Mouse (Mus musculus): ENCODE measurements around the gene Zc3h12a. TPM values are rescaled to one million over a fixed set of nuclear protein-coding genes. Genes with fewer than 3 reads are reported as not detected.

The Zc3h12a gene
- polyA plus RNA-seq, 1 experiment, result 0.19 TPM

DNA sequence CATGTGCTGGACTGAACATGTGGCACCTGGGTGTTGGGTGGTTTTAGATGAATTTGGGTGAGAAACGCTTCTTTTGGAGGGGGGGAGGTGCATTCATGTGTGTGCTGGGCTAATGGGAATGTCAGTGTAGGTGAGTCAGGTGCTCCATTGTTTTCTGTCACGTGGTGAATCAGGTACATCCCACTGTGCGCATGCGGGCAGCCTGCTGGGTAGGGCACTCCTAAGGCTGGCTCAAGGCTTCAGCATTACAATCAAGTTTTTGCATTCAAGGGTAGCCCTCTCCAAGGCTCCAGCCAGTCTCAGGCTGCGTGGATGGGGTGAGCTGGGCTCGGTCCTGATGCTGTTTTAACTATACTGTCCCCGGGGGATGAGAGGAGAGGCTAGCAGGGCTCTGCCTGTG lies 35.1 kb upstream of the Zc3h12a start:
- Histone ChIP-seq H3K27me3 (ENCODE audit: control insufficient read depth) (no peaks in the 10 kb centered on the region), H3K36me3 (ENCODE audit: control insufficient read depth) (no peaks in the 10 kb centered on the region), H3K4me1 (ENCODE audit: control insufficient read depth) (no peaks in the 10 kb centered on the region), H3K9me3 (ENCODE audit: control insufficient read depth, low read length) (no peaks in the 10 kb centered on the region), H3K4me3 (replicated peaks) (no peak overlapping the region)
- TF ChIP-seq GATA1 (IDR thresholded peaks at IDR 0.05; ENCODE audit: low read length), result no peak
- no peak for TF ChIP-seq TAL1 (IDR thresholded peaks at IDR 0.05; ENCODE audit: low read length)

GRCm38 (mm10) chr4:125161392-125161791 lies 33.8 kb upstream of the Zc3h12a start:
- no peaks in the 10 kb centered on the region for H3K27me3 ChIP-seq (ENCODE audit: control insufficient read depth)
- H3K9me3 ChIP-seq (ENCODE audit: control insufficient read depth, low read length), result no peaks in the 10 kb centered on the region

DNA sequence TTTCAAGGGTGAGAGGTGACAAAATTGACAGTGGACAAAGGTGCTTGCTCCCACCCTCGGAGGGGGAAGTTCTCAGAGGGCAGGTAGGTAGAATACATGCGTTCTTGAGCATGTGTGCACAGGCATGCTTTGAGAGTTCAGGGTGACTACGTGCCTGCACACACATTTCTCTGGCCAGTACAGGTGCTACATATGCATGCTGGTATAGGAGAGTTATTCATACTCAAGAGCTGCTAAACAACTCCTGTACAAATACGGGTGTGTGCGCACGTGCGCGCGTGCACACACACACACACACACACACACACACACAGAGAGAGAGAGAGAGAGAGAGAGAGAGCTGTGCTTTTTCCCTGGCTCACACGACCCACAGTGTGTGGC lies 33.3 kb upstream of the Zc3h12a start:
- Histone ChIP-seq H3K4me1 (ENCODE audit: control insufficient read depth) (no peaks in the 10 kb centered on the region), H3K9me3 (ENCODE audit: control insufficient read depth, low read length) (no peaks in the 10 kb centered on the region), H3K36me3 (ENCODE audit: control insufficient read depth) (no peaks in the 10 kb centered on the region), H3K4me3 (replicated peaks) (no peak overlapping the region), H3K27me3 (ENCODE audit: control insufficient read depth) (no peaks in the 10 kb centered on the region)
- TF ChIP-seq TAL1 (IDR thresholded peaks at IDR 0.05; ENCODE audit: low read length), result no peak
- no peak for TF ChIP-seq GATA1 (IDR thresholded peaks at IDR 0.05; ENCODE audit: low read length)

More at GRCm38 (mm10) chr4:125161392-125161791, 33.8 kb upstream of the Zc3h12a start:
- Histone ChIP-seq H3K4me3 (replicated peaks) (no peak overlapping the region), H3K4me1 (ENCODE audit: control insufficient read depth) (no peaks in the 10 kb centered on the region), H3K36me3 (ENCODE audit: control insufficient read depth) (no peaks in the 10 kb centered on the region)
- no peak for TF ChIP-seq GATA1 (IDR thresholded peaks at IDR 0.05; ENCODE audit: low read length)
- TF ChIP-seq TAL1 (IDR thresholded peaks at IDR 0.05; ENCODE audit: low read length), result no peak

DNA sequence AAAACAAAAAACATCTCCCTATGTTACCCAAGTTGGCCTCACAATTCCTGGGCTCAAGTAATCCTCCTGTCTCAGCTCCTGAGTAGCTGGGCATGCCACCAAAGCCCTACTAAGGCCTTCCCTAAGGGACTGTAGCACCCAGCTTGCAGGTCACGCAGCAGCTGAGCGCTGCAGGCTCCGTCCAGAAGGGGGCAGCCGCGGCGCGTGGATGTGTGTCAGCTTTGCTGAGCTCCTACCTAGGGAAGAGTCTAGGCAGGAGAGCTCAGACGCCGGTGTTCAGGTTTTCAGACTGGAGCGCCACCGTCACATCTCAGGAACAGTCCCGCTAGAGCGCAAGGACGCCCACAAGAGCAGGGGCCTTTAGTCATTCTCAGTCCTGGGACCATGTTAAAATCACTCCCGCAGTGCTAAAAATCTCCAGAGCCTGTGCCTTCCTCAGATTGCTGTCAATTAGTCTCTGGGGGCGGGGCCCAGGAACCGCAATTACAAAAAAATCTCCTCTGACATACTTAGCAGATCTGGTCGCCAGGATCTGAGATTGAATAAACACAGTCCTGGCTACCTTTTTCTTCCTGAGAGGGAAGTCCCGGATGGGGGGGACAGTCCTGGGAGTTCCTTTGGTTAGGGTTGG lies 32.8 kb upstream of the Zc3h12a start:
- no peaks in the 10 kb centered on the region for H3K27me3 ChIP-seq (ENCODE audit: control insufficient read depth)
- H3K4me3 ChIP-seq (replicated peaks), result no peak overlapping the region
- H3K9me3 ChIP-seq (ENCODE audit: control insufficient read depth, low read length), result no peaks in the 10 kb centered on the region
- no peak for TF ChIP-seq TAL1 (IDR thresholded peaks at IDR 0.05; ENCODE audit: low read length)
- no peak for TF ChIP-seq GATA1 (IDR thresholded peaks at IDR 0.05; ENCODE audit: low read length)
- H3K4me1 ChIP-seq (ENCODE audit: control insufficient read depth), result no peaks in the 10 kb centered on the region
- no peaks in the 10 kb centered on the region for H3K36me3 ChIP-seq (ENCODE audit: control insufficient read depth)

DNA sequence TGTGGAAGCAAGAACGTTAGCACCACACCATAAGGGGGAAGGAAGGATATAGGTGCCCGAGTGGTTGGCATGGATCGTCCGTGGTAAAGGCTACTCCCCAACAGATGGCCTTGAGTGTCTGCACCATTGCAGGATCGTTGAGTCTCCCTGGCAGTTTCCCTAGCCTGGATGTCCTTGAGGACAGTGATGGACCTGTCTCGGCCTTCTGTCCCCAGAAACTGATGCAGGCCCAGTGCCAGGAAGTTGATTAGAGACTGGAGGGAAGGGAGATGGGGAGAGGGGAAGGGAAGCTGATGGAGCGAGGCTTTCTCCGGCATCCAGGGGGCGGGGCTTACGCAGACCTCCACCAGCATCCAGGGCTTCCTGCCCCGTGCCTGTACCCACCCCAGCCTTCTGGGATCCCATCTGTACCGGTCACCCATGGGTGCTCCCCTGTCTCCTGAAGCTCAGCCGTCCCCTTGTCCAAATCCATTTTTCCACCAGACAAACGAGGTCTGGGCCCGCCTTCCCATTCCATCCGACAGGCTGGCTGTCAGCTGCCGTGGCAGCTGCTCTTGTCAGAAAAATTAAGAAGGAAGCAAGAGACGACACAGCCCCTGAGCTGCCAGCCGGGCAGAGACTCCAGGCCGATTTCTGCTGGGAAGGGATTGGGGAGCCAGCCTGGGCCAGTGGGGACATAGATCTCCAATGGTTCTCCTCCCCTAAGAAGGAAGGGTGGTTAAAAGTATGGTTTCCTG lies 31.1 kb upstream of the Zc3h12a start:
- Histone ChIP-seq H3K4me1 (ENCODE audit: control insufficient read depth) (no peaks in the 10 kb centered on the region), H3K4me3 (replicated peaks) (no peak overlapping the region), H3K9me3 (ENCODE audit: control insufficient read depth, low read length) (no peaks in the 10 kb centered on the region)

DNA sequence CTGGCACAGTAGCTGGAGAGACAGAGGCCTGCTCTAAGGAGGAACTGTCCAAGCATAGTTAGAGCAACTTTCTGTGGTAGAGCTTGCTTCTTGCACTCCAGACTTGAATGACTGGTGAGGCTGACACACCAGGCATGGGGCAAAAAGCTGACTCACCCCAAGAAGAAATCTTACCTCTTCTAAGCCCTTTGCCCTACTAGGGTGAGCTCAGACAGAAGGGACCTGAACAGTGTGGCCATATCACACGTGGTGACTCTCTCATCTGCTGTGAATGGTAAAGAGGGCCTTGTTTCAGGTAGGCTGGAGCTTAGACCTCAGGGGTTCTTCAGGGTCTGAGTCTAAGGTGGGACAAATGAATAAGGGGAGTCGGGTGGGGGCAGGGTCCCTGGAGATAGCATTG lies 30.4 kb upstream of the Zc3h12a start:
- no peaks in the 10 kb centered on the region for H3K36me3 ChIP-seq (ENCODE audit: control insufficient read depth)
- TF ChIP-seq GATA1 (IDR thresholded peaks at IDR 0.05; ENCODE audit: low read length), result no peak
- TF ChIP-seq TAL1 (IDR thresholded peaks at IDR 0.05; ENCODE audit: low read length), result no peak
- H3K9me3 ChIP-seq (ENCODE audit: control insufficient read depth, low read length), result no peaks in the 10 kb centered on the region
- no peaks in the 10 kb centered on the region for H3K4me1 ChIP-seq (ENCODE audit: control insufficient read depth)
- no peaks in the 10 kb centered on the region for H3K27me3 ChIP-seq (ENCODE audit: control insufficient read depth)
- no peak overlapping the region for H3K4me3 ChIP-seq (replicated peaks)

More for the DNA sequence above, 31.1 kb upstream of the Zc3h12a start:
- no peaks in the 10 kb centered on the region for H3K27me3 ChIP-seq (ENCODE audit: control insufficient read depth)
- TF ChIP-seq GATA1 (IDR thresholded peaks at IDR 0.05; ENCODE audit: low read length) (no peak), TAL1 (IDR thresholded peaks at IDR 0.05; ENCODE audit: low read length) (no peak)
- H3K36me3 ChIP-seq (ENCODE audit: control insufficient read depth), result no peaks in the 10 kb centered on the region

GRCm38 (mm10) chr4:125157322-125157721 lies 29.7 kb upstream of the Zc3h12a start:
- Histone ChIP-seq H3K4me1 (ENCODE audit: control insufficient read depth) (no peaks in the 10 kb centered on the region), H3K36me3 (ENCODE audit: control insufficient read depth) (no peaks in the 10 kb centered on the region), H3K9me3 (ENCODE audit: control insufficient read depth, low read length) (no peaks in the 10 kb centered on the region), H3K27me3 (ENCODE audit: control insufficient read depth) (no peaks in the 10 kb centered on the region), H3K4me3 (replicated peaks) (no peak overlapping the region)
- no peak for TF ChIP-seq TAL1 (IDR thresholded peaks at IDR 0.05; ENCODE audit: low read length)
- TF ChIP-seq GATA1 (IDR thresholded peaks at IDR 0.05; ENCODE audit: low read length), result no peak

GRCm38 (mm10) chr4:125155646-125156045 lies 28.0 kb upstream of the Zc3h12a start:
- Histone ChIP-seq H3K4me1 (ENCODE audit: control insufficient read depth) (no peaks in the 10 kb centered on the region), H3K9me3 (ENCODE audit: control insufficient read depth, low read length) (no peaks in the 10 kb centered on the region), H3K36me3 (ENCODE audit: control insufficient read depth) (no peaks in the 10 kb centered on the region), H3K27me3 (ENCODE audit: control insufficient read depth) (no peaks in the 10 kb centered on the region), H3K4me3 (replicated peaks) (no peak overlapping the region)
- TF ChIP-seq GATA1 (IDR thresholded peaks at IDR 0.05; ENCODE audit: low read length) (no peak), TAL1 (IDR thresholded peaks at IDR 0.05; ENCODE audit: low read length) (no peak)

DNA sequence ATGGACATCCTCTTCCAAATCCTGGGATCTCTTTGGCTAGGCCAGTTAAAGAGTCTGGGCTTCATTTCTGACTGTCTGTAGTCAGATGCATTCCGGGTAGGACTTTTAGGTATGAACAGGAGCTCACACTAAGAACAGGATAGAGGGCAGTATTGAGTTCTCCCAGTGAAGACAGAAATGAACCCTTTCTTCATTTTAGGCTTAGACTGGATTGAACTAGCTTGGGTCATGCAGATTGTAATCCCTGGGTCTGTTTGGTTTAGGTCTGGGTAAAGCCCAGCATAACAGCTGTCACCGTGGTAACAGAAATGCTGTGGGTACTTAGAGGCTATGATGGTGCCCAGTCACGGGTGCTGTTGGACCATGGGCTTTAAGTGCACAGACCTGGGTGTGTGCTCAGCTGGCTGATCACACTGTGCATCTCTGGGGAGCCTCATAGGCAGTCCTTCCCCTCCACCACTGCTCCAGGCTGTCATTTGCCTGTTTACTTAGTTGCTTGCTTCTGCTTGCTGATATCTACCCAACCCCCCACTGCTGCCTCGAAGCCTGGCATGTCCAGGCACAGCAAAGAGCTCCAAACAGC lies 26.1 kb upstream of the Zc3h12a start:
- TF ChIP-seq TAL1 (IDR thresholded peaks at IDR 0.05; ENCODE audit: low read length), result no peak
- no peak for TF ChIP-seq GATA1 (IDR thresholded peaks at IDR 0.05; ENCODE audit: low read length)
- Histone ChIP-seq H3K9me3 (ENCODE audit: control insufficient read depth, low read length) (no peaks in the 10 kb centered on the region), H3K4me1 (ENCODE audit: control insufficient read depth) (no peaks in the 10 kb centered on the region), H3K36me3 (ENCODE audit: control insufficient read depth) (no peaks in the 10 kb centered on the region), H3K27me3 (ENCODE audit: control insufficient read depth) (no peaks in the 10 kb centered on the region), H3K4me3 (replicated peaks) (no peak overlapping the region)
